Mouse (Mus musculus) G1E (cell line): ENCODE results near the gene Alpk1. TPM values are rescaled to one million over a fixed set of nuclear protein-coding genes. Genes with fewer than 3 reads are reported as not detected.

Experiments
- ATAC-seq: 2 replicates; pipeline ENCODE4 v1.8.0; 2016; ENCODE audit warnings: mild to moderate bottlenecking; ENCODE audit not compliant: insufficient number of reproducible peaks, poor library complexity, low FRiP score, severe bottlenecking; ENCODE audit errors: extremely low read depth
- DNase-seq: peaks from one replicate; pipeline ENCODE4 v3.0.0; 2012; ENCODE audit warnings: low spot score
- H3K27me3 ChIP-seq: 2 replicates; pipeline ENCODE4 v1.6.1; 2012; ENCODE audit warnings: mild to moderate bottlenecking, low read length, inconsistent platforms; ENCODE audit not compliant: insufficient read depth
- H3K36me3 ChIP-seq: replicated peaks from 2 replicates; pipeline ENCODE3; 2012; ENCODE audit warnings: mild to moderate bottlenecking, inconsistent platforms
- H3K4me1 ChIP-seq: 2 replicates; pipeline ENCODE4 v1.6.1; 2012; ENCODE audit warnings: low read depth, low read length, inconsistent platforms, mixed read lengths; ENCODE audit not compliant: insufficient read depth
- H3K4me3 ChIP-seq: 2 replicates; pipeline ENCODE4 v1.5.1; 2012; ENCODE audit warnings: low read depth, mild to moderate bottlenecking, inconsistent platforms, low read length, moderate library complexity, mixed read lengths
- H3K9me3 ChIP-seq: replicated peaks from 2 replicates; pipeline ENCODE4 v1.6.1; 2012; ENCODE audit warnings: inconsistent platforms
- CTCF ChIP-seq: IDR thresholded peaks from 2 replicates; pipeline ENCODE4 v1.5.1; 2012; ENCODE audit warnings: low read depth, low read length, inconsistent platforms, mixed read lengths
- GATA1 ChIP-seq: IDR thresholded peaks from 2 replicates; pipeline ENCODE4 v1.6.1; 2012; ENCODE audit warnings: borderline replicate concordance, low read length, inconsistent platforms, mixed read lengths
- GATA2 ChIP-seq: IDR thresholded peaks from 2 replicates; pipeline ENCODE4 v1.6.1; 2012; ENCODE audit warnings: low read depth, low read length, inconsistent platforms, borderline replicate concordance
- POLR2AphosphoS5 ChIP-seq: IDR thresholded peaks from 2 replicates; pipeline ENCODE4 v1.6.1; 2012; ENCODE audit warnings: low read depth, low read length, inconsistent platforms; ENCODE audit not compliant: insufficient replicate concordance
- TAL1 ChIP-seq: conservative IDR thresholded peaks from 2 replicates; pipeline ENCODE4 v1.6.1; 2012; ENCODE audit warnings: low read depth, low read length, inconsistent platforms, mixed read lengths
- polyA plus RNA-seq: library from polyadenylated mRNA; stranded (reverse); fragments of >175 nt; gene quantifications from 2 replicates; pipeline ENCODE4 v1.2.3, GENCODE M21; 2012
- total RNA-seq, 2 experiments: library from RNA; stranded (forward) in 1 of 2; stranded (reverse) in 1 of 2; fragments of 200-1000 nt in 1 of 2; fragments of >200 nt in 1 of 2; fragmentation: Nextera tagmentation in 1 of 2; gene quantifications; 2 replicates each; pipeline ENCODE4 v1.2.3; 2014 to 2017

Gene Alpk1
- total and polyA plus RNA-seq, 3 experiments: 0.01 to 0.11 TPM; not detected in 1

- TF ChIP-seq TAL1: no peak
- H3K4me1 ChIP-seq: peaks cover 13% of the 10 kb centered on the region
- no peak for ATAC-seq
- peaks cover 74% of the 10 kb centered on the region for H3K36me3 ChIP-seq
- H3K4me3 ChIP-seq: no peak overlapping the region
- no peak for DNase-seq
- no peaks in the 10 kb centered on the region for H3K27me3 ChIP-seq
- H3K9me3 ChIP-seq: no peaks in the 10 kb centered on the region
Observed at GRCm38 (mm10) chr3:127818694-127819663, 38.7 kb upstream of the Alpk1 start.

DNA sequence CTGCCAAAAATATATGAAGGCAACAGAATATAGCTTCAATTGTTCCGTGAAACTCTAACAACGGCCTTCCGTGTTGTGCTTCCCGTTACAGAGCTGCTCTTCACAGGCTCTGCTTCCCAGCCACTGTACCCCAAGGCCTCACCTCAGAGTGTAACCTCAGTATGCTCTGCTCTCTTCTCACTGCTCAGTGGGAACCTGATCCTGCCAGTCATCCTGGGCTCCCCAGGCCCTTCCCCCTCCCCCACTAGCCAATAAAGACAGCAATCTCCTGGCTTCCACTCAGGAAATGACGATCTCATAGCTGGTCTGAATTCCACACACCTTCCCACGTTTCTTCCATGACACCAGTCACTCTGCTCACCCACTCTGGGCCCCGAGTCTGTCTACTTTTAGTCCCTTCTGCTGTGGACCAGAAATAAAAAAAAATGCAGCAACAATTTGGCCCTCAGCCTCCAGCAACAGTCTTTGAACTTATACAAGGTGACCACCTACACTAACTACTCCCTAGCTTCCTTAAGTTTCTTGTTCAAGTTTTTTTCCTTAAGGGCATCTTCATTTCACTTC, 36.9 kb upstream of the Alpk1 start:
- H3K4me1 ChIP-seq: peaks cover 9% of the 10 kb centered on the region
- no peak overlapping the region for H3K4me3 ChIP-seq
- ATAC-seq (no peak), DNase-seq (no peak)
- H3K27me3 ChIP-seq: no peaks in the 10 kb centered on the region
- peaks cover 83% of the 10 kb centered on the region for H3K36me3 ChIP-seq
- TF ChIP-seq TAL1: no peak
- no peak for TF ChIP-seq GATA2
- TF ChIP-seq CTCF: no peak
- no peak for TF ChIP-seq GATA1
- H3K9me3 ChIP-seq: no peaks in the 10 kb centered on the region

GRCm38 (mm10) chr3:127809103-127809502, 28.8 kb upstream of the Alpk1 start:
- H3K4me3 ChIP-seq: no peak overlapping the region
- peaks cover 90% of the 10 kb centered on the region for H3K36me3 ChIP-seq
- TF ChIP-seq TAL1 (no peak), POLR2AphosphoS5 (no peak), CTCF (no peak), GATA2 (no peak), GATA1 (no peak)
- no peaks in the 10 kb centered on the region for H3K27me3 ChIP-seq
- no peaks in the 10 kb centered on the region for H3K4me1 ChIP-seq
- no peaks in the 10 kb centered on the region for H3K9me3 ChIP-seq
- DNase-seq (no peak), ATAC-seq (no peak)

DNA sequence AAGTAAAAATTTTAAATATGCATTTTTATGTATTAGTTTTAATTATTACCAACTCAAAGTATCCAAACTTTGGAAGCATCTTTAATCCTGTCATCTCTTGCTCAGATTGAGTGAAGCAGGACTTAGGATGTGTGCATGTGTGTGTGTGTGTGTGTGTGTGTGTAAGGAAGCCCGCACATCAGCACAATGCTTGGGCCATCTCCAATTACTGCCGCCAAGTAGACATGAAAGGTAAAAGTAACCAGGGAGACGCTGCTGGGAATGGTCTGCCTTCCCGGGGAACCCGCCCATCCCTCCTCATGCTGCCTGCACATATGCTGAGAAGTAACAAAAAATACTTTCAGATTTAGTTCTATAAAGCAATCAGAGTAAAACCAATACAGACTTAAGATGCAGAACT, 27.5 kb upstream of the Alpk1 start:
- no peaks in the 10 kb centered on the region for H3K4me1 ChIP-seq
- H3K9me3 ChIP-seq: no peaks in the 10 kb centered on the region
- ATAC-seq: no peak
- no peak for DNase-seq
- H3K36me3 ChIP-seq: peaks cover 78% of the 10 kb centered on the region
- H3K27me3 ChIP-seq: no peaks in the 10 kb centered on the region
- TF ChIP-seq GATA1 (no peak), POLR2AphosphoS5 (no peak), TAL1 (no peak), CTCF (no peak), GATA2 (no peak)
- H3K4me3 ChIP-seq: no peak overlapping the region

DNA sequence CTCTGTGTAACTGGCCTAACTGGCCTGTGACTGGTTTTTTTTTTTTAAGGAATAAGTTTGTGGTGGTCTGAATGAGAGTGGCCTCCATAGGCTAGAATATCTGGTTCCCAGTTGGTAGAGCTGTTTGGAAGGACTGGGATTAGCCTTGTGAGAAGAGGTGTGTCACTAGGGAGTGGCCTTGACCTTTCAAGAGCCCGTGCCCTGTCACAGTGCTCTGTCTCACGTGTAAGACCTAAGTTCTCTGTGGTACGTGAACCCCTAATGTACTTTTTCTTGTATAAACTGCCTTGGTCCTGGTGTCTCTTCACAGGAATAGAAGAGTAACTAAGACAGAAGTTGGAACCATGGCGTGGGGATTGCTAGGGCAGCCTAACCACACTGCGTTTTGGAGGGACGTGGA, 25.7 kb upstream of the Alpk1 start:
- Histone ChIP-seq H3K4me1 (no peaks in the 10 kb centered on the region), H3K36me3 (peaks cover 62% of the 10 kb centered on the region), H3K27me3 (no peaks in the 10 kb centered on the region), H3K4me3 (no peak overlapping the region), H3K9me3 (no peaks in the 10 kb centered on the region)
- ATAC-seq (no peak), DNase-seq (no peak)
- TF ChIP-seq TAL1: no peak
- no peak for TF ChIP-seq GATA2

GRCm38 (mm10) chr3:127805071-127805470, 24.7 kb upstream of the Alpk1 start:
- peaks cover 55% of the 10 kb centered on the region for H3K36me3 ChIP-seq
- ATAC-seq: no peak
- TF ChIP-seq POLR2AphosphoS5 (no peak), GATA1 (no peak), GATA2 (no peak)

GRCm38 (mm10) chr3:127804439-127804838, 24.1 kb upstream of the Alpk1 start:
- ATAC-seq (no peak), DNase-seq (no peak)
- TF ChIP-seq CTCF (no peak), POLR2AphosphoS5 (no peak)
- no peaks in the 10 kb centered on the region for H3K9me3 ChIP-seq
- peaks cover 48% of the 10 kb centered on the region for H3K36me3 ChIP-seq
- no peaks in the 10 kb centered on the region for H3K4me1 ChIP-seq
- no peak overlapping the region for H3K4me3 ChIP-seq
- H3K27me3 ChIP-seq: no peaks in the 10 kb centered on the region

More at GRCm38 (mm10) chr3:127805071-127805470, 24.7 kb upstream of the Alpk1 start:
- DNase-seq: no peak
- Histone ChIP-seq H3K9me3 (no peaks in the 10 kb centered on the region), H3K27me3 (no peaks in the 10 kb centered on the region), H3K4me1 (no peaks in the 10 kb centered on the region), H3K4me3 (no peak overlapping the region)
